Mouse (Mus musculus) erythroblast, embryonic 14.5 days (primary cell): ENCODE results near the gene Osbpl7. TPM values are rescaled to one million over a fixed set of nuclear protein-coding genes. Genes with fewer than 3 reads are reported as not detected.

ENCODE experiments used
- H3K27me3 ChIP-seq: 2 replicates; pipeline ENCODE4 v1.6.1; 2012; ENCODE audit warnings: inconsistent platforms; ENCODE audit not compliant: control insufficient read depth
- H3K36me3 ChIP-seq: 2 replicates; pipeline ENCODE4 v1.6.1; 2012; ENCODE audit warnings: mild to moderate bottlenecking, inconsistent platforms; ENCODE audit not compliant: control insufficient read depth
- H3K4me1 ChIP-seq: 2 replicates; pipeline ENCODE4 v1.6.1; 2012; ENCODE audit warnings: inconsistent platforms; ENCODE audit not compliant: control insufficient read depth
- H3K4me3 ChIP-seq: replicated peaks from 2 replicates; pipeline ENCODE3; 2012; ENCODE audit warnings: moderate library complexity, mild to moderate bottlenecking, inconsistent platforms
- H3K9me3 ChIP-seq: 2 replicates; pipeline ENCODE4 v1.6.1; 2012; ENCODE audit warnings: low read length, inconsistent platforms, mixed read lengths; ENCODE audit not compliant: control insufficient read depth
- GATA1 ChIP-seq: IDR thresholded peaks from 2 replicates; pipeline ENCODE4 v1.6.1; 2012; ENCODE audit warnings: low read length, inconsistent platforms, mixed read lengths
- TAL1 ChIP-seq: IDR thresholded peaks from 3 replicates; pipeline ENCODE4 v1.6.1; 2012; ENCODE audit warnings: low read length, inconsistent platforms, mixed read lengths
- polyA plus RNA-seq: library from polyadenylated mRNA; stranded (reverse); fragments of >175 nt; gene quantifications from 2 replicates; pipeline ENCODE4 v1.2.3, GENCODE M21; 2012

Gene Osbpl7
- polyA plus RNA-seq, 1 experiment, result 0.10 TPM

DNA sequence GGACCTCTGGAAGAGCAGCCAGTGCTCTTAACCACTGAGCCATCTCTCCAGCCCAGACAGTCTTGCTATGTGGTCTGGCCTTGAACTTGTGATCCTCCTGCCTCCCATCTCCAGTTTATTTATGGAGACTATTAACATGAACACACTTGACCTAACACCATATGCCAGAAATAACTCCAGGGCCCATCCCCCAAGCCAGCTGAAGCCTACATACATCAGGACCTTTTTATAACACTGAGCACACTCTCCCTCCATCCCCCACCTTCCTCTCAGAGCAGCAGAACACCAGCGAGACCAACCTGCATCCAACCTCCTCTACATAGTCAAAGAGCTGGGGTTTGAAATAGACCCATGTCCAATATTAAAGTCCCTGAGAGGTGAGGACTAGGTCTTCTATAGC is 20.7 kb downstream of the Osbpl7 start:
- no peaks in the 10 kb centered on the region for H3K27me3 ChIP-seq
- H3K4me1 ChIP-seq, result no peaks in the 10 kb centered on the region; the same call in 1 of the 2 replicates
- no peak overlapping the region for H3K4me3 ChIP-seq
- peaks cover 16% of the 10 kb centered on the region for H3K36me3 ChIP-seq
- TF ChIP-seq GATA1, result no peak
- no peak for TF ChIP-seq TAL1
- no peaks in the 10 kb centered on the region for H3K9me3 ChIP-seq

DNA sequence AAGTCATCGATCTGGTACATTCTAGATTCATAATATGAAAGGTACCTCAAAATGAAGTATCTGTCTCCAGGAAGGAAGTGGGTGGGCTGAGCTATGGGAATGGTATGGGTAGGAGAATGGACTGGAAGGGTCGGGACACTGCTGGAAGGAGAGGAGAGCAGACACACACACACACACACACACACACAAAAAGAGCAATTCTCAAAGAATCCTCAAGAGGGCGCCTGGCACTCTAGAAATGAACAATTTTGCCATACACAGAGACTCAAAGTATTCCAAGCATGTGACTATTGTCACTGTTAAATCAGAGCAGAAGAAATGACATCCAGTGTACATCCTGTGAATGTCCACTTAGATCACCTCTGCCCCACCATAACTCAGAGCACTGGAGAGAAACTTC is 22.1 kb downstream of the Osbpl7 start:
- Histone ChIP-seq H3K4me3 (no peak overlapping the region), H3K4me1 (no peaks in the 10 kb centered on the region), H3K27me3 (no peaks in the 10 kb centered on the region), H3K36me3 (peaks cover 11% of the 10 kb centered on the region), H3K9me3 (no peaks in the 10 kb centered on the region)
- TF ChIP-seq GATA1, result no peak
- no peak for TF ChIP-seq TAL1

DNA sequence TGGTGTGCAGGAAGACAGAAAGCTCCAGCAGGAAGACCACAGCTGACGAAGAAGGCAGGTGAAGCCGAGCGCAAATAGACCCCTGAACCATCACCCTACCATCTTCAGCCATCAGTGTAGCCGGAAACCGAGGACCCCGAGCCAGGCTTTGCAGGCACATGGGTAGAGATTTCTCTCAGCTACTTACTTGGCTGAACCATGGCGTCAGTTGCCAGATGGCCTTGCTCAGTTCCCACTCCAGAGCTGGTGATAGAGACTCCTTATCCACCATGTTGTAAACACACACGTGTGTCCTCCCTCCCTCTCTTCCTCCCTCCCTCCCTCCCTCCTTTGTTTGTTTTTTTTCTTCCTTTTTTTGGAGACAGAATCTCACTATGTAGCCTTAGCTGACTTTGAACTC is 23.8 kb downstream of the Osbpl7 start:
- Histone ChIP-seq H3K4me1 (no peaks in the 10 kb centered on the region), H3K27me3 (no peaks in the 10 kb centered on the region), H3K9me3 (no peaks in the 10 kb centered on the region), H3K36me3 (no peaks in the 10 kb centered on the region), H3K4me3 (no peak overlapping the region)
- TF ChIP-seq TAL1 (no peak), GATA1 (no peak)

DNA sequence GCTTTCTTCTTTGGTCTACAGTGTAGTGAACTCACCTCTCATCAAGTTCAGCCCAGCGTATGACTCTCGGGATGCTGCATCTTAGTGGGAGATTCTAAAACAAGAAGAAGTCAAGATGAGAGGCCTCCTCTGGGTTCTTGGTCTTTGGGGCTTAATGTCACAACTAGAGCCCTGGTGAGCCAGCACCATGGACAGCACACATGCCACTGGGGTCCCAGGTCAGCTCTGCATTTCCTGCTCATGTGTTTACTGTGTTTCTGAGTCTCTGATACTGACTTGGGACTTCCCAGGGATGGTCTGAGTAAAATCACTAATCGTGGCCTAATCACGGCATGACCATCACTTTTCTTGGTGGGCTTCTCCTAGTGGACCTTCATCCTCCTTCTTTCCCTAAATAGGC is 28.3 kb downstream of the Osbpl7 start:
- Histone ChIP-seq H3K36me3 (no peaks in the 10 kb centered on the region), H3K4me3 (no peak overlapping the region), H3K9me3 (peaks cover 7% of the 10 kb centered on the region), H3K27me3 (peaks cover 6% of the 10 kb centered on the region), H3K4me1 (no peaks in the 10 kb centered on the region)
- no peak for TF ChIP-seq TAL1
- TF ChIP-seq GATA1, result no peak

DNA sequence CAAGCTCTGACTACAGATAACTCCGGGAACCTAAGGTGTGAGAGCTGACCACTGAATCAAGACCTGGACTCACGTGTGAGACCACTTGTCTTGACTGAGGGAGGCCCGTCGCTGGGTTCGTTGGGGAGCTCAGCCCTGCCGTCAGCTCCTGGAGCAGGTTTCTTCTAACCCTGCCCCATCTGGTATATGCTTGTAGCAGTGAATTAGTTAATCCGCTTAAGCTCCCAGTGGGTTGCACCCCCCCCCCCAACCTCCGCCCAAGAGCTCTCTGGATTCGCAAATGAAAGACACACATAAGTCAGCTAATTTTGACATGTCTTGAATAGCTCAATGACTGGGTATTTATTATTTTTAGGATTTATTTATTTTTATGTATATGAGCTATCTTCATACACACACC is 29.9 kb downstream of the Osbpl7 start:
- Histone ChIP-seq H3K4me3 (no peak overlapping the region), H3K9me3 (peaks cover 7% of the 10 kb centered on the region), H3K36me3 (no peaks in the 10 kb centered on the region), H3K4me1 (no peaks in the 10 kb centered on the region), H3K27me3 (peaks cover 11% of the 10 kb centered on the region)
- TF ChIP-seq GATA1 (no peak), TAL1 (no peak)

DNA sequence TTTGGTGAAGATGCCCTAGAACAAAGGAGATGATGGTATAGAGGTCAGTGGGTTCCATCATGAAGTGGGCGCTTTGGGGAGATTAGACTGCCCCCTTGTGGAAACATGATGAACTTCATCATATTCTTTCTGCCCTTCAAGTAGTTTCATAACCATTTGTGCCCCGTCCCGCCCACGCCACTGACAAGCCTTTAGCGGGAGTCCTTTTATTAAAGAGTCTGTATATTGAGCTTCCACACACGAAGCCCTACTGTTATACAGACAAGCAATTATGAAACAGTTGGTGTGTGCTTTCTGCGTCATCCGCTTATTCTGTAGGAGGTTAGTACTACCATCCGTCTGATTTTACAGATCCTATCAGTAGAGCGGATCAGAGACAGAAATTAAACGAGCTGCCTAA is 32.5 kb downstream of the Osbpl7 start:
- Histone ChIP-seq H3K36me3 (no peaks in the 10 kb centered on the region), H3K9me3 (peaks cover 10% of the 10 kb centered on the region), H3K27me3 (peaks cover 11% of the 10 kb centered on the region), H3K4me3 (no peak overlapping the region), H3K4me1 (no peaks in the 10 kb centered on the region)
- TF ChIP-seq GATA1, result no peak
- no peak for TF ChIP-seq TAL1

DNA sequence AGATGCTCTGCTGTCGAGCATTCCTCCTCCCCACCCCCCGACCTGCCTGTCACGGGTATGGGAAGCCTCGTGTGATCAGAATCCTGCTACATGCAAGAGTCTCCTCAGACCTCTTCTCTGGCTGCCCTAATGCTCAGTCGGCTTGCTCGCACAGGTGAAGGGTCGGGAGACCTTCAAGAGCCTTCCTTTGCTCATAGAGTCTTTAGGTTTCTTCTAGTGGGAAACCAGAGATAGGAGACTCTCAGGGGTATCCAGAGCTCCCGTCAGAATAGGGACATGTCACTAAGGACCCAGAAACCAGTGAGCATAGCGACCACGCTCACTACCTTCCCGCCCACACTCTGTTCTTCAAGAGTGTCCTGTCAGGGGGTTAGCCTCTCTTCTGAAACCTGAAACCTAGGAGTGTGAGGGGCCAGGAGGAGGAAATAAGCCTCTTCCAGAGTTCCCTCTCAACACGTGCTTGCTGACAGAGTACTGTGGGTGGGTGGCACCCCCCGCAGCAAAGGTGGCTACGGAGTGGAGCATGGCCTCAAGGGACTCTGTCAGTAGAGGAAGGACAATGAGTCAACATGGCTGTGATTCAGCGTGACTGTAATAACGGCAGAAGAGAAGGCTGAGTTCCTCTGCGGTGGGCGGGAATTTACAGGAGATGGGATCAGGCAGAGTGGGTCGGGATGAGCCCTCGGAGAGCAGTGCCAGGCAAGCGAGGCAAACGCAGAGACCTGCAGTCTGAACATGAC is 33.1 kb downstream of the Osbpl7 start:
- Histone ChIP-seq H3K4me3 (no peak overlapping the region), H3K4me1 (no peaks in the 10 kb centered on the region), H3K27me3 (peaks cover 11% of the 10 kb centered on the region), H3K36me3 (no peaks in the 10 kb centered on the region), H3K9me3 (peaks cover 11% of the 10 kb centered on the region)
- TF ChIP-seq GATA1 (no peak), TAL1 (no peak)

DNA sequence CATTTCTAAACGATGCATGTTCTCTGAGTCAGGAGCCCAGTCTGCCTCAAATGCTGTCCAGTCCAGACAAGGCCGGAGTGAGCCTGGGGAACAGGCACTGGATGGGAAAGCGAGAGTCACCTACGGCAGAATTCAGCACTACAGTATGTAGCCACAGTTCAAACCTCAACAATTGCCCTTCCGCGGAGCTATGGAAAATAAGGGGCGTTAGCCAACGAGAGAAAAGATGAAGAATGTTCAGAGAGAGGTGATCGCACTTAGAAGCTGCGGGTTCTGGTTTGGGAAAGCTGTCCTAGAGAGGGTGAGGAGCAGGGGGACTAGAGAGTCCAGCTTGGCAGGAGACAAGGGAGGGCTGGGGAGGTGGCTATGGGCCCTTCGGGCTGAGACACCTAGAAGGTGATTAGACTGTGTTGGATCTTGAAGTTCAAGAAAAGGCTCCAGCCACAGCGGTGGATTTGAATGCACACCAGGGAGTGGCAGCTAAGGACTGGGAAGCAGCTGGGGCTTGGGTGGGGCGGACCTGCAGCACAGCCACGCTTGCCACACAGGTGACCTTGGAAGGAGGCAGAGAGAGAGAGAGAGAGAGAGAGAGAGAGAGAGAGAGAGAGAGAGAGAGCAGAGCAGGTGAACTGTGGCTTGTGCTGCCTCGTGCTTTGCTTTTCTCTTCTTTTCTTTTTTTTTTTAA is 34.5 kb downstream of the Osbpl7 start:
- Histone ChIP-seq H3K4me1 (no peaks in the 10 kb centered on the region), H3K27me3 (peaks cover 11% of the 10 kb centered on the region), H3K9me3 (peaks cover 14% of the 10 kb centered on the region), H3K4me3 (no peak overlapping the region), H3K36me3 (no peaks in the 10 kb centered on the region)
- no peak for TF ChIP-seq TAL1
- no peak for TF ChIP-seq GATA1

DNA sequence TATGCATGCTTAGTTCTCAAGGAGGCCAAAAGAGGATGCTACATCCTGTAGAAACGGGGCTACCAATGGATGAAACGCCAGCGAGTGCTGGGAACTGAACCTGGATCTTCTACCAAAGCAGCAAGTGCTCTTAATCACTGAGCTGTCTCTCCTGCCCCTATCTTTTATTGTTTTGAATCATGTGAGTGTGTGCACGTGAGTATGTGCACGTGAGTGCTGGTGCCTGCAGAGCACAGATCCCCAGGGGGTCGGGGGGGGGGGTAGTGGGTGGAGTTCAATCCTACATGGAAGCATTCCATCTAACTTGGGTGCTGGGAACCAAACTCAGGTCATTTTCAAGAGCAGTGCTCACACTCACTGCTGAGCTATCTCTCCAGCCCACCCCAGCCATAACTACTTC is 35.9 kb downstream of the Osbpl7 start:
- no peaks in the 10 kb centered on the region for H3K36me3 ChIP-seq
- TF ChIP-seq TAL1 (no peak), GATA1 (no peak)
- no peaks in the 10 kb centered on the region for H3K4me1 ChIP-seq
- H3K9me3 ChIP-seq, result peaks cover 12% of the 10 kb centered on the region
- peaks cover 15% of the 10 kb centered on the region for H3K27me3 ChIP-seq
- H3K4me3 ChIP-seq, result no peak overlapping the region

DNA sequence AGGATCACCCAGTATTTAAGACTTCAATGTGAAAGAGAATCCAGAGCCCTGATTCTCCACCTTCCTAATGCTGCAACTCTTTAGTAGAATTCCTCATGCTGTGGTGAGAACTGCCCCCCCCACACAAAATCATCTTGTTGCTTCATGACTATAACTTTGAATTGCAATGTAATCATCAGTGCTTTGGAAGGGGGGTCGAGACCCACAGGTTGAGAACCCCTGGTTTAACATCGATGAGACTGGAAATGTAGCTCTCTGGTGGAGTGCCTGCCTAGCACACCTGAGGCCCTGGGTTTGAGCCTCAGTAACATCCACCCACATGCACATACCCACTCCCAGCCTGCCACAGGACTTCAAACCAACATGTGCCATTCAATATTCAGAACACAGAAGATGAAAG is 44.2 kb downstream of the Osbpl7 start:
- no peak for TF ChIP-seq GATA1
- no peak for TF ChIP-seq TAL1
- Histone ChIP-seq H3K4me1 (no peaks in the 10 kb centered on the region), H3K4me3 (no peak overlapping the region), H3K27me3 (peaks cover 34% of the 10 kb centered on the region), H3K9me3 (no peaks in the 10 kb centered on the region), H3K36me3 (no peaks in the 10 kb centered on the region)
